Mouse (Mus musculus) liver, adult 2 months (tissue): ENCODE results near the gene Vmn1r8.

Source experiments
- CTCF ChIP-seq: fragments of 200-500 bp; IDR thresholded peaks from 2 replicates; pipeline ENCODE4 v1.5.1; 2011; ENCODE audit warnings: low read depth, low read length, control low read depth
- POLR2A ChIP-seq: fragments of 200-500 bp; IDR thresholded peaks from 2 replicates; pipeline ENCODE4 v1.6.1; 2011; ENCODE audit warnings: low read length, control low read depth; ENCODE audit not compliant: insufficient read depth; ENCODE audit errors: extremely low read depth

DNA sequence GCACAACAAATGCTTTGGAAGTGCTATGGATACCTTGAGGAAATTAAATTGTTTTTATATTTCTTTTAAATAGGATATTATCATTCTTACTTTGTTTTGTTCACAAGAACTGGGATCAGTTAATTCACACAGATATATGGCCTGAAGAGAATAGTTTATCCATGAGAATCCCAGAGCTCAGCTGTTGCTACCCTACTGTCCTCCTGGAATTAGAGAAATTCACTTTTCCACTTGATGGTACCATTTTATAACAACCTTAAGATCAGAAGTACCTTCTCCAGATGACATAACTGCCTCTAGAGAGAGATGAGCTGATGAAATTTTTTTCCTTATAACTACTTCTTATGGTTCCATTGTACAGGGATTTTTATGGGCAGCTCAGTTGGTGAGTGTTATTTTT, at the start of gene Vmn1r8:
- no peak for TF ChIP-seq POLR2A
- no peak for TF ChIP-seq CTCF
